Mouse (Mus musculus): ENCODE measurements around the gene Id3.

GRCm38 (mm10) chr4:136134418-136134977, 8.8 kb upstream of the Id3 start:
- TF ChIP-seq CTCF (IDR thresholded peaks at IDR 0.05; ENCODE audit: control insufficient read depth, insufficient read depth, low read length): no peak
- TF ChIP-seq POLR2A (IDR thresholded peaks at IDR 0.05; ENCODE audit: borderline replicate concordance, control insufficient read depth, low read depth, low read length): no peak
